Mouse (Mus musculus) CD4-positive, CD25-positive, alpha-beta regulatory T cell, adult 4 months (primary cell): Measurements from ENCODE around the gene Stradb. TPM values are rescaled to one million over a fixed set of nuclear protein-coding genes. Genes with fewer than 3 reads are reported as not detected.
"Not testable (repeated sequence)": the region's sequence is repeated elsewhere in the genome, so short reads cannot be mapped to it uniquely, and the experiment has no call there.

Source experiments
- ATAC-seq: one replicate; pipeline ENCODE4 v1.8.0; 2017
- polyA plus RNA-seq, 2 experiments: library from polyadenylated mRNA; unstranded; fragments of 100-300 nt; shearing (Covaris generic); gene quantifications; one replicate each; pipeline ENCODE4 v1.2.1; 2017

Stradb gene
- polyA plus RNA-seq, result 10 to 100 TPM; 12.1 to 13.0 TPM

- ATAC-seq, result peak; percentile 94
Observed at GRCm38 (mm10) chr1:58973366-58974221, at the start of gene Stradb, which contains the start of gene Trak2. Gene Stradb (plus strand): TSS chr1:58973522. Gene Trak2 (minus strand): TSS chr1:58973430.

GRCm38 (mm10) chr1:58926664-58927063, 46.7 kb upstream of the Stradb start:
- ATAC-seq, result no peak

GRCm38 (mm10) chr1:58936746-58937605, 36.3 kb upstream of the Stradb start:
- ATAC-seq, result no peak

GRCm38 (mm10) chr1:58937606-58938099, 35.7 kb upstream of the Stradb start:
- ATAC-seq, result no peak

- ATAC-seq, result no peak
Observed at GRCm38 (mm10) chr1:58945523-58945922, 27.8 kb upstream of the Stradb start.

- no peak for ATAC-seq
Observed at GRCm38 (mm10) chr1:58945960-58946670, 27.2 kb upstream of the Stradb start.

- no peak for ATAC-seq
Observed at GRCm38 (mm10) chr1:58946718-58947117, 26.6 kb upstream of the Stradb start.

GRCm38 (mm10) chr1:58949561-58950106, 23.7 kb upstream of the Stradb start:
- ATAC-seq, result no peak

- no peak for ATAC-seq
Observed at GRCm38 (mm10) chr1:58950899-58951648, 22.2 kb upstream of the Stradb start.

- ATAC-seq, result no peak
Observed at GRCm38 (mm10) chr1:58951841-58952240, 21.5 kb upstream of the Stradb start.

- ATAC-seq, result no peak
Observed at GRCm38 (mm10) chr1:58952526-58952925, 20.8 kb upstream of the Stradb start.

- no peak for ATAC-seq
Observed at GRCm38 (mm10) chr1:58952997-58953396, 20.3 kb upstream of the Stradb start.

- peak; percentile 45 for ATAC-seq
Observed at GRCm38 (mm10) chr1:58953686-58954434, 19.5 kb upstream of the Stradb start.

GRCm38 (mm10) chr1:58954578-58955410, 18.5 kb upstream of the Stradb start:
- ATAC-seq, result no peak

GRCm38 (mm10) chr1:58955716-58956115, 17.6 kb upstream of the Stradb start:
- ATAC-seq, result peak; percentile 71

GRCm38 (mm10) chr1:58956229-58956628, 17.1 kb upstream of the Stradb start:
- peak; percentile 87 for ATAC-seq

GRCm38 (mm10) chr1:58957931-58958330, 15.4 kb upstream of the Stradb start:
- no peak for ATAC-seq

- not testable (repeated sequence) for ATAC-seq
Observed at GRCm38 (mm10) chr1:58958789-58959526, 14.4 kb upstream of the Stradb start.

- no peak for ATAC-seq
Observed at GRCm38 (mm10) chr1:58959682-58960081, 13.6 kb upstream of the Stradb start.
